Mouse (Mus musculus): ENCODE results near the gene Nit2. TPM values are rescaled to one million over a fixed set of nuclear protein-coding genes. Genes with fewer than 3 reads are reported as not detected.

The Nit2 gene
- total RNA-seq, 2 experiments from 2014 or later: 13.6 to 14.5 TPM

DNA sequence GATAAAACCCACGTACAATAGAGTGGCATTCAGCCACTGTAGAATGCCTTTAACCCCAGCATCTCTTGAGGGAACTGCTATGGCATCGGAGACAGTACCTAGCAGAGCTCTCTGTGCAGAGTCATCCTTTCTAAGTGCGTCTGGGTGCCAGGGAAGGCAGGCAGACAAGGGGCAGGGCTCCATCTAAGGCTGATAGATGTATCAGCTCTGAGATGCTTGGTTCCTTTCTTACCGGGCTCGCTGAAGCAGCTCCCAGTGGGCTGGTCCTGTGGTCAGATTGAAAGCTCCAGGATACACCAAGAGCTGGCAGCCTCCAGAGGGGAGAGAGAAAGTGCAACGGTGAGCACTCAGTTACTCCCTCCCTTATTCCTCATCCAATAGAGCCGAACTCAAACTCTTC, 7.3 kb downstream of the Nit2 start:
- H3K27ac ChIP-seq: no peak overlapping the region
- no peak overlapping the region for H3K4me3 ChIP-seq
- no peak for TF ChIP-seq CTCF (IDR thresholded peaks at IDR 0.05)
- intact Hi-C loops (cut with DNase I): no loop called here
- DNase-seq (ENCODE audit: extremely low spot score in 1 of 2, low spot score in 2 of 2): no peak

- intact Hi-C loops (cut with DNase I): no loop called here
- no peak for TF ChIP-seq CTCF (IDR thresholded peaks at IDR 0.05)
- DNase-seq (ENCODE audit: extremely low spot score in 1 of 2, low spot score in 2 of 2): no peak
These were observed 9.4 kb downstream of the Nit2 start for GRCm38 (mm10) chr16:57157728-57158127.

DNA sequence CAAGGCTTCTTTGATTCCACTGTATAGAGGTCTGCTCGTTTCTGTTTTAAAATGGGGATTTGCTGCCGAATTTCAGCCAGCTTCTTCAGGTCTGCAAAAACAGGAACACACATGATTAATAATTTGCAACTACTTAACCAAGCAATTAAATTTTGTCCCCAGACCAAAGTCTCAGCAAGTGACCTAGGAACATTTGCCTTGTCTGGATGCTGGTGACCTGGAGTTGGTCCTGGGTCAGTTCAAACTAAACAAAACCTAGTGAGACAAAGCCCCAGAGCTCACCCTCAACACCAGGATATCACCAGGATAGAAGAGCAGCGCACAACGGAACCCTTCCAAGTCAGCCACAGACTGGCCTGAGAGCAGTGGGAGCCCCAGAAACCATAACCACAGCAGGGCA, 10.1 kb downstream of the Nit2 start:
- H3K4me3 ChIP-seq: no peak overlapping the region
- intact Hi-C loops (cut with DNase I): no loop called here
- TF ChIP-seq CTCF (IDR thresholded peaks at IDR 0.05): no peak
- no peak overlapping the region for H3K27ac ChIP-seq
- no peak for DNase-seq (ENCODE audit: extremely low spot score in 1 of 2, low spot score in 2 of 2)

More at GRCm38 (mm10) chr16:57157728-57158127, 9.4 kb downstream of the Nit2 start:
- Histone ChIP-seq H3K27ac (no peak overlapping the region), H3K4me3 (no peak overlapping the region)

GRCm38 (mm10) chr16:57155899-57156298, 11.2 kb downstream of the Nit2 start:
- DNase-seq (ENCODE audit: extremely low spot score in 1 of 2, low spot score in 2 of 2): no peak
- TF ChIP-seq CTCF (IDR thresholded peaks at IDR 0.05): no peak
- intact Hi-C loops (cut with DNase I): no loop called here
- Histone ChIP-seq H3K4me3 (no peak overlapping the region), H3K27ac (no peak overlapping the region)

GRCm38 (mm10) chr16:57151437-57151836, 15.7 kb downstream of the Nit2 start:
- intact Hi-C loops (cut with DNase I): no loop called here
- no peak overlapping the region for H3K4me3 ChIP-seq
- DNase-seq (ENCODE audit: extremely low spot score in 1 of 2, low spot score in 2 of 2): no peak
- no peak for TF ChIP-seq CTCF (IDR thresholded peaks at IDR 0.05)
- no peak overlapping the region for H3K27ac ChIP-seq

DNA sequence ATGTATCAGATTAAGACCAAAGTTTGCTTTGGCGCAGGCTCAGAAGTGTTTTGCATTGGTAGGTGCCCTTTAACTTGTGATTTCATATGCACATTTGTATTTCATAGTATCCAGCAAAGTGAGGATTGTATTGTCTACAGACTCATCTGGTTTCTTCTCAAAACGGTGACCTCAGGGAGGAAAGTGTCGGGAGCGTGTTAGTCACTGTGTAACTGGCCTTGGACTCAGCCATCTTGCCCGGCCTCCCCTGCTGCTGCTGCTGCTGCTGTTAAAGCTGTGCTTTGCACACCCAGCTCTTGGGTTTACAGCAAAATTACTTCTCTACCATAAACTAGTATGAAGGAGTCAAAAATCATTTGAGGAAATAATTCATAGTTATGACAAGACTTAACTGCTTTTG, 22.4 kb downstream of the Nit2 start:
- Histone ChIP-seq H3K4me3 (no peak overlapping the region), H3K27ac (no peak overlapping the region)
- TF ChIP-seq CTCF (IDR thresholded peaks at IDR 0.05): no peak
- intact Hi-C loops (cut with DNase I): no loop called here
- DNase-seq (ENCODE audit: extremely low spot score in 1 of 2, low spot score in 2 of 2): no peak

DNA sequence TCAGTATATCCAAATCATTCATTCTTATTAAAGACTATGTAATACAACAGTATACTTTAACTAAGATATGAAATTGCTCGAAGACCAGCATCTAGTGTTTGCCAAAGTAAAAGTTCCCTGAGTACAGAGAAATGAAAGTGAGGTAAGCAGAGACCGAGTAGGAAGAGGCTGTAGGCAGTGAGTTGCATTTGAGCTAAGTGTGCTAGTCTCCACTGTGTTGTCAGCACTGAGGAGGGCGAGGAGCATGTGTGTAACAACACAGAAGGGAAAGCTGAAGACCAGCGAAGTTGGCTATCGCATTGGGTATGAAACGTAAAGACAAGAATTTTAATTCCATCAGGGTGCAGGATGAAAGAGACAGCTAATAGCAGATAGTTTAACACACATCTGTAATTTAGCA, 33.5 kb downstream of the Nit2 start:
- DNase-seq (ENCODE audit: extremely low spot score in 1 of 2, low spot score in 2 of 2): no peak
- Histone ChIP-seq H3K4me3 (no peak overlapping the region), H3K27ac (no peak overlapping the region)
- intact Hi-C loops (cut with DNase I): no loop called here
- TF ChIP-seq CTCF (IDR thresholded peaks at IDR 0.05): no peak

- intact Hi-C loops (cut with DNase I): no loop called here
- Histone ChIP-seq H3K4me3 (no peak overlapping the region), H3K27ac (no peak overlapping the region)
- no peak for TF ChIP-seq CTCF (IDR thresholded peaks at IDR 0.05)
- no peak for DNase-seq (ENCODE audit: extremely low spot score in 1 of 2, low spot score in 2 of 2)
These were observed 34.8 kb downstream of the Nit2 start for GRCm38 (mm10) chr16:57132326-57132725.

DNA sequence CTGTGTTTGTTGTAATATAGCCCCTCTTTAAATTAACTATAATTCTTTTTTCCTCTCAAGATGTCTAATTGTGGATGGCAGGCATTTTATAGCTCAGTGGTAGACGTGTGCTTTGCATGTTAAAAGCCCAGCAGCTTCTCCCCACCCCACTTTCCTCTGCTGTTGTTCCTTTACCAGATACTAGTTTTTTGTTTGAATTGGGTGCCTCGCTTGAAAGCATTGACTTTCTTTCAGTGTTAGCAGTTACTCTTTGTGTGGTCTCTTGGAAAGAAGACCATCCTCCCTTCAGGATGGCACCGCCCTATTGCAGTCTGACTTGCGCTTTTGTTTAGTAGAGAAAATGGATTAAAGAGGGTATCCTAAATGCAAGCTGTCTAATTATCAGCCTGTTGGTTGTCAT, 35.6 kb downstream of the Nit2 start:
- Histone ChIP-seq H3K4me3 (no peak overlapping the region), H3K27ac (no peak overlapping the region)
- DNase-seq (ENCODE audit: extremely low spot score in 1 of 2, low spot score in 2 of 2): no peak
- intact Hi-C loops (cut with DNase I): no loop called here
- TF ChIP-seq CTCF (IDR thresholded peaks at IDR 0.05): no peak

- no peak for DNase-seq (ENCODE audit: extremely low spot score in 1 of 2, low spot score in 2 of 2)
- intact Hi-C loops (cut with DNase I): no loop called here
- no peak for TF ChIP-seq CTCF (IDR thresholded peaks at IDR 0.05)
- Histone ChIP-seq H3K4me3 (no peak overlapping the region), H3K27ac (no peak overlapping the region)
These were observed 36.3 kb downstream of the Nit2 start for GRCm38 (mm10) chr16:57130752-57131400.

GRCm38 (mm10) chr16:57127825-57128224, 39.3 kb downstream of the Nit2 start:
- no peak for DNase-seq (ENCODE audit: extremely low spot score in 1 of 2, low spot score in 2 of 2)
- TF ChIP-seq CTCF (IDR thresholded peaks at IDR 0.05): no peak
- no peak overlapping the region for H3K27ac ChIP-seq
- no peak overlapping the region for H3K4me3 ChIP-seq
- intact Hi-C loops (cut with DNase I): no loop called here

DNA sequence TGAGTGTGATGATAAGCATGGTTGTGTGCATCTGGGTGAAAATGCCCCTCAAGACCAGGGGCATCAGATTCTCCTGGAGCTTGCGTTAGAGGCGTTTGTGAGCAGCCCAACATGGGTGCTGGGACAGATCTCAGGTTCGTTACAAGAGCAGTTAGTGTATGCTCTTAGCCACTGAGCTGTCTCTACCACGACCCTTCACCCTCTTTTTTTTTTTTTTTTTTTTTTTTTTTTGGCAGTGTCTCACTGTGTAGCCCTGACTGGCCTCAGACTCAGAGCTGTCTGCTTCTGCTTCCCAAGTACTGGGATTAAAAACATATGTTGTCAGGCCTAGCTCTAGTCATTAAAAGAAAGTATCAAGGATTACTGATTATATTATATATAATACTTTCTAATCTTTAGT, 40.9 kb downstream of the Nit2 start:
- no peak overlapping the region for H3K27ac ChIP-seq
- no peak for TF ChIP-seq CTCF (IDR thresholded peaks at IDR 0.05)
- H3K4me3 ChIP-seq: no peak overlapping the region
- no peak for DNase-seq (ENCODE audit: extremely low spot score in 1 of 2, low spot score in 2 of 2)
- intact Hi-C loops (cut with DNase I): no loop called here

DNA sequence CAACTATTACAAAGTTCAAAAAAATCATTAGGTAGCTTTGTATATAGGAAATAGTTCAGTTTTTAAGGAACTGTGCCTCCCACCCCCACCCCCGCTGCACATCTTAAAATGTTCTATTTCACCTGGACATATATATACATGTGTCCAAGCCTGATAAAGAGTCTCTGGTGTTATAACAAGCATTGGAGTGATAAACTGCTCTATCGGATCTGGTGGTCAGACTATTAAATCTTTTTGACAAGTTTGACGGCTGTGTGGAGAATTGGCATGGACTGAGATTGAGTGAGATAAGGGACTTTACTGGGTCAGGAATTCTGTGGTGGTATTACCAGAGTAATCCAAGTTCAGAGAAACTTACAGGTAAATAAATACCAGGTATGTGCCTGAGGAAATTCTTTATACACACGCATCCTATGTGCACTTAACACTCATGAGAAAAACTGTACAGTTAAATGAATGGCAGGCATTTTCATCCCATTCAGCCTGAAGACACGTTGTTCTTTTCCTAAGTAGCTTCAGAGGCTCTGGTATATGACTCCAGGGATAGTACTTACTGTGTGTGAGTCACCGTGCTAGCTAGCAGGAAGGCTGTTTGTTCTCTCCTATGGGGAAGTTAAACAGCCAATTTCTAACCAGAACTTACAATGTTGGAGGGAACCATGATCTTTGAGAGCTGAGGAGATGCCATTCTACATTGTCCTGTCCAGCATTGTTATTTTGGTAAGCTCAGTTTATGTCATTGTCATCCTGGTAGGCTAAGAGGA, 44.3 kb downstream of the Nit2 start:
- intact Hi-C loops (cut with DNase I): loop anchor here (5.0 kb wide), 1 partner anchor 44 kb away; the partner anchor contains the start of gene Nit2
- no peak for DNase-seq (ENCODE audit: extremely low spot score in 1 of 2, low spot score in 2 of 2)
- Histone ChIP-seq H3K4me3 (peak overlapping the region; percentile 100), H3K27ac (no peak overlapping the region)
- no peak for TF ChIP-seq CTCF (IDR thresholded peaks at IDR 0.05)

Measured in left cerebral cortex, adult 2 months (tissue).